Mouse (Mus musculus) erythroblast, embryonic 14.5 days (primary cell): ENCODE measurements around the gene Fmo5.

Experiments
- GATA1 ChIP-seq: IDR thresholded peaks from 2 replicates; pipeline ENCODE4 v1.6.1; 2012; ENCODE audit warnings: low read length, inconsistent platforms, mixed read lengths
- TAL1 ChIP-seq: IDR thresholded peaks from 3 replicates; pipeline ENCODE4 v1.6.1; 2012; ENCODE audit warnings: low read length, inconsistent platforms, mixed read lengths

DNA sequence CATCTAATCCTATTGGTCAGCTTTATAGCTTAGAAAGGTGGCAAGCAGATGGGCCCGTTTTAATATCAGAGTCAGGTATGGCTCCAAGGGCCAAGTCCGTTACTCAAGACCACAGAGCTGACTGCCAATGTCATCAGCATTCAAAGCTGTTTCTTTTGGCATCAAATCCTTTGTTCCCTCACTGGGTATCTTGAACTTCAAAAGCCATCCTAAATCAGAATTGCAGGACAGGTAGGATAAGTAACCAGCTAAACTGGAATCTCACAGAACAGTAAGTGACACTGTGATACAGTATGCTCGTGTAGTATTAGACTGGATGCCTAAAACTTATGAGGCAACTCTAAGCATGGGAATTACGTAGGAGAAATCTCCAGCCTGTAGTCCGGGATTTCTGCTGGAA, 35.5 kb upstream of the Fmo5 start:
- TF ChIP-seq GATA1 (no peak), TAL1 (no peak)
